Mouse (Mus musculus): ENCODE data around the gene Vmn1r74. TPM values are rescaled to one million over a fixed set of nuclear protein-coding genes. Genes with fewer than 3 reads are reported as not detected.
"Not testable (repeated sequence)": the region's sequence is repeated elsewhere in the genome, so short reads cannot be mapped to it uniquely, and the experiment has no call there.

Gene Vmn1r74
- not detected in 2 replicates for total RNA-seq (2017)

- no peak for ATAC-seq (replicated peaks; ENCODE audit: low read depth, poor library complexity, severe bottlenecking)
Measured at GRCm38 (mm10) chr7:11833680-11834079, at the start of gene Vmn1r74. TSS of gene Vmn1r74 (plus strand) at chr7:11833980.

GRCm38 (mm10) chr7:11813751-11814150 lies 20.0 kb upstream of the Vmn1r74 start:
- ATAC-seq (replicated peaks; ENCODE audit: low read depth, poor library complexity, severe bottlenecking) = no peak

GRCm38 (mm10) chr7:11822166-11822565 lies 11.6 kb upstream of the Vmn1r74 start:
- ATAC-seq (replicated peaks; ENCODE audit: low read depth, poor library complexity, severe bottlenecking) = no peak

- not testable (repeated sequence) for ATAC-seq (replicated peaks; ENCODE audit: low read depth, poor library complexity, severe bottlenecking)
Measured at GRCm38 (mm10) chr7:11823246-11823645, 10.5 kb upstream of the Vmn1r74 start.

DNA sequence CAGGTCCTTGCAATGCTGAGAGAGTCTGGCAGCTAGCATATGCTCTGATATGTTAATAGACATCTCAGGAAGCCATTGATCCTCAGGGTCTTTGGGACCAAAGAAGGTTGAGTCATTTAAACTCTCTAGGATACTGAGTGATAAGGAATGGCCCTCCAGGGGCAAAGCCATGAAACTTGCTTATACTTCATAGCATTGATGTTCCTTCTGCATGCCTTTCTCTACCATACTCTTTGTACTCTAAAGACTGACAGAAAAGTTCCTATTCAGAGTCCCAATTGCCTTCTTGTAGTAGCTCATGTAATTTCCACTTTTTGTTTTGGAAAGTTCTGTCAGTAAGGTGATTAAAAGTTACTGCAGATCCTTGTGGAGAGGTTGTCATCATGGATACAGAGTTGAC lies 40.5 kb downstream of the Vmn1r74 start, which contains the start of gene Vmn1r75:
Gene Vmn1r75, plus strand, starts transcription at position 301 of the 400 bp plus-strand sequence.
- ATAC-seq (replicated peaks; ENCODE audit: low read depth, poor library complexity, severe bottlenecking) = no peak

Other genes starting within 250 kb of the Vmn1r74 start
- not detected in 2 replicates for gene Zscan4-ps3, start 224.7 kb upstream of the Vmn1r74 start, total RNA-seq (2017)
- gene Vmn1r72, start 153.8 kb upstream of the Vmn1r74 start, total RNA-seq (2017) = not detected in 2 replicates
- not detected in 2 replicates for gene Vmn1r73, start 103.7 kb upstream of the Vmn1r74 start, total RNA-seq (2017)
- not detected in 2 replicates for gene Vmn1r75, start 40.6 kb downstream of the Vmn1r74 start, total RNA-seq (2017)
- not detected in 2 replicates for gene Vmn1r76, start 104.2 kb downstream of the Vmn1r74 start, total RNA-seq (2017)
- not detected in 2 replicates for gene Vmn1r77, start 202.8 kb downstream of the Vmn1r74 start, total RNA-seq (2017)

All from common myeloid progenitor, adult 5-6 weeks (primary cell).